Mouse (Mus musculus) liver, embryonic 14.5 days (tissue): ENCODE results near the gene Ywhag. TPM values are rescaled to one million over a fixed set of nuclear protein-coding genes. Genes with fewer than 3 reads are reported as not detected.

Experiments used
- ATAC-seq: fragments of 200-750 bp; cut with Nextera tagmentation; 2 replicates; pipeline ENCODE4 v1.8.0; 2017; ENCODE audit warnings: moderate number of reproducible peaks, mild to moderate bottlenecking, moderate library complexity; ENCODE audit not compliant: insufficient read depth
- DNase-seq, 3 experiments: peaks; one replicate each; pipeline ENCODE4 v3.0.0-alpha.2; 2012 to 2013; ENCODE audit warnings: low read depth in 3 of 3, low spot score in 3 of 3
- H3K27ac ChIP-seq: fragments of 300-500 bp; sonication (generic); 2 replicates; pipeline ENCODE4 v1.5.1; 2014; ENCODE audit warnings: moderate library complexity, mild to moderate bottlenecking, control low read depth, inconsistent platforms
- H3K27me3 ChIP-seq: fragments of 300-500 bp; sonication (generic); 2 replicates; pipeline ENCODE4 v1.6.1; 2014; ENCODE audit warnings: mild to moderate bottlenecking, low read length, moderate library complexity; ENCODE audit not compliant: control insufficient read depth, insufficient read depth
- H3K36me3 ChIP-seq: fragments of 300-500 bp; sonication (generic); replicated peaks from 2 replicates; pipeline ENCODE4 v1.6.1; 2014; ENCODE audit warnings: low read depth; ENCODE audit not compliant: control insufficient read depth, insufficient read depth
- H3K4me1 ChIP-seq, 2 experiments: fragments of 200-500 bp in 1 of 2; fragments of 300-500 bp in 1 of 2; sonication (generic) in 1 of 2; replicated peaks; 2 replicates each; pipeline ENCODE4 v1.6.1; 2012 to 2014; ENCODE audit warnings: antibody characterized with exemption in 1 of 2, inconsistent platforms in 1 of 2, low read length in 1 of 2; ENCODE audit not compliant: control insufficient read depth in 2 of 2, insufficient read depth in 2 of 2
- H3K4me2 ChIP-seq: fragments of 300-500 bp; sonication (generic); 2 replicates; pipeline ENCODE4 v1.6.1; 2014; ENCODE audit warnings: low read depth, mild to moderate bottlenecking, control low read depth, moderate library complexity
- H3K4me3 ChIP-seq, 2 experiments: fragments of 200-500 bp in 1 of 2; fragments of 300-500 bp in 1 of 2; sonication (generic) in 1 of 2; 2 replicates each; pipeline ENCODE4 v1.5.1; 2012 to 2014; ENCODE audit warnings: low read depth in 2 of 2, low read length in 2 of 2, mild to moderate bottlenecking in 2 of 2, control low read depth in 1 of 2, inconsistent platforms in 1 of 2, moderate library complexity in 1 of 2; ENCODE audit not compliant: insufficient read depth in 1 of 2
- H3K9ac ChIP-seq: fragments of 300-500 bp; sonication (generic); replicated peaks from 2 replicates; pipeline ENCODE4 v1.6.1; 2014; ENCODE audit warnings: mild to moderate bottlenecking, control low read depth, moderate library complexity
- H3K9me3 ChIP-seq: fragments of 300-500 bp; sonication (generic); 2 replicates; pipeline ENCODE4 v1.6.1; 2016; ENCODE audit warnings: low read length, mixed read lengths; ENCODE audit not compliant: control insufficient read depth
- CTCF ChIP-seq: IDR thresholded peaks from 2 replicates; pipeline ENCODE4 v1.5.1; 2016; ENCODE audit warnings: antibody characterized with exemption, low read depth, control low read depth
- EP300 ChIP-seq: IDR thresholded peaks from 2 replicates; pipeline ENCODE4 v1.6.1; 2016; ENCODE audit warnings: antibody characterized with exemption, low read depth
- WGBS: fragments of 180-500 bp; shearing (Covaris S2); extraction: QIAGEN DNeasy Blood & Tissue Kit; methylation state at CpG from one replicate; pipeline ENCODE4 v1.1.7; 2014; ENCODE audit not compliant: insufficient replicate concordance; 5-methylcytosine and 5-hydroxymethylcytosine counted together
- polyA plus RNA-seq, 2 experiments: library from polyadenylated mRNA; depleted of rRNA in 1 of 2; stranded (reverse) in 1 of 2; unstranded in 1 of 2; fragments of >200 nt; fragmentation: Nextera tagmentation in 1 of 2; extraction: Ambion mirVana in 1 of 2; gene quantifications; 2 replicates each; pipeline versions ENCODE4 v1.2.1 to v1.2.3; 2012 to 2014

The Ywhag gene
- polyA plus RNA-seq, 2 experiments = 25.9 to 26.3 TPM

DNA sequence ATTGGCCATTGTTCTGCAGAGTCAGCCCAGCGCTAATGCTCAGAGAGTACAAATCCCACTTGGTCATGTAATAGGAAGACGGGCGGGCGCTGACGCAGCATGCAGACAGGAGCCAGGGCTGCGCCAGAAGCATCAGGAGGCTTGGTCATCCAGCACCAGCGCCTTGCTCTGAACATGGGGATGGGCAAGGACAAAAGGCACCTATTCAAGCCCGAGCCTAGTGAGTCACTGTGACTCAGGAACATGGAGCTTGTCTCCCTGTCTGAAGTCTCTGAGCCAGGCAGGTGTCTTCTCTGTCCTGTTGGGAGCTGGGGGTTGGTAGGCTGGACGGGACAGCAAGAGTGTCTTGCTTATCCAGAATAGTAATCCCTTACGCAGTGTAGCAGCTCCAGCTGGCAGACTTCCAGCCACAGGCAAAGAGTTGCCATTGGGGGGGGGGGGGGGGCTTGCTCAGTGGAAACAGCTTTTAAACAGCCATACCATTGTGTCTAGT is 11.5 kb upstream of the Ywhag start:
- no peaks in the 10 kb centered on the region for H3K27me3 ChIP-seq
- H3K9ac ChIP-seq = no peak overlapping the region
- H3K9me3 ChIP-seq = no peaks in the 10 kb centered on the region
- ATAC-seq (no peak), DNase-seq (no peak)
- TF ChIP-seq EP300 (no peak), CTCF (no peak)
- no peak overlapping the region for H3K4me3 ChIP-seq
- H3K36me3 ChIP-seq = no peaks in the 10 kb centered on the region
- WGBS = 73% methylated on average over 10 of the region's 10 CpGs
- H3K27ac ChIP-seq = no peak overlapping the region
- peaks cover 5 to 9% of the 10 kb centered on the region in 2 experiments; a peak in 3 of 4 replicates for H3K4me1 ChIP-seq
- H3K4me2 ChIP-seq = no peak overlapping the region

- no peak overlapping the region for H3K4me2 ChIP-seq
- ATAC-seq (no peak), DNase-seq (no peak)
- TF ChIP-seq CTCF (no peak), EP300 (no peak)
- H3K4me3 ChIP-seq = no peak overlapping the region
- no peaks in the 10 kb centered on the region for H3K9me3 ChIP-seq
- no peak overlapping the region for H3K9ac ChIP-seq
- 0 out of 4 replicates have a peak, but pooled peaks cover 0 to 2% of the 10 kb centered on the region in 2 experiments for H3K4me1 ChIP-seq
- no peaks in the 10 kb centered on the region for H3K27me3 ChIP-seq
- no peaks in the 10 kb centered on the region for H3K36me3 ChIP-seq
- WGBS = 46% methylated on average over 6 of the region's 6 CpGs
- no peak overlapping the region for H3K27ac ChIP-seq
These were observed 8.3 kb upstream of the Ywhag start for GRCm38 (mm10) chr5:135942710-135943109.

- no peak overlapping the region for H3K4me3 ChIP-seq
- H3K36me3 ChIP-seq = no peaks in the 10 kb centered on the region
- ATAC-seq (no peak), DNase-seq (no peak)
- WGBS = 58% methylated on average over 5 of the region's 5 CpGs
- peaks cover 0 to 2% of the 10 kb centered on the region in 2 experiments; a peak in 1 of 4 replicates for H3K4me1 ChIP-seq
- H3K9ac ChIP-seq = no peak overlapping the region
- TF ChIP-seq CTCF = no peak
- no peak for TF ChIP-seq EP300
- H3K27ac ChIP-seq = no peak overlapping the region
- H3K9me3 ChIP-seq = no peaks in the 10 kb centered on the region
- no peaks in the 10 kb centered on the region for H3K27me3 ChIP-seq
- no peak overlapping the region for H3K4me2 ChIP-seq
These were observed 6.2 kb upstream of the Ywhag start for GRCm38 (mm10) chr5:135940587-135940986.

DNA sequence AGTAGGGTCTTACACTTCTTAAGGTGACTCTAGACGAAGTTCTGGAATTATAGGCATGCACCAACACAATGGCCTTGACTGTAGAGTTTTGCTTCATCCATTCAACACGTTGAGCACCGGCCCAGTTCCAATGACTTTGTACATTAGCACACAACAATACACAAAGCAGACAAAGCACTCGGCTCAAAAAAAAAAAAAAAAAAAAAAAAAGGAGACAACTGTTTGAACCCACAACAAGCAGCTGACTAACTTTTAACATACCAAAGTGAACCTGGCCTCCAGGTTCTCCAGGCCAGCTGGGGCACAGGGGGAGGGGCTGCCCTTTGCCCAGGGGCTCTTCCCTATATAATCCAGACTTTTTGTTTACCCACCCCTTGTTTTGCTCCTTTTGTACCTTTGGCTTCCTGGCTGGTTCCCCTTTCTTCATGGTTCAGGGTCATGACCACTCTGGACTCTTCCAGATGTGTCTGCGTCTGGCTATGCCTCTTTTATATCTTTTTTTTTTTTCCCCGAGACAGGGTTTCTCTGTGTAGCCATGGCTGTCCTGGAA is 1.3 kb upstream of the Ywhag start:
- 67% methylated on average over 6 of the region's 6 CpGs for whole genome bisulfite sequencing
- no peak for ATAC-seq
- H3K9ac ChIP-seq = no peak overlapping the region; the same call in 1 of the 2 replicates
- no peak overlapping the region for H3K4me3 ChIP-seq
- no peak overlapping the region; the same call in 1 of the 2 replicates for H3K27ac ChIP-seq
- no peaks in the 10 kb centered on the region for H3K27me3 ChIP-seq
- H3K4me2 ChIP-seq = peak overlapping the region; percentile 70
- H3K4me1 ChIP-seq = peaks cover 7 to 9% of the 10 kb centered on the region in 2 experiments
- TF ChIP-seq EP300 = no peak
- no peak for TF ChIP-seq CTCF
- H3K9me3 ChIP-seq = no peaks in the 10 kb centered on the region
- no peak for DNase-seq
- H3K36me3 ChIP-seq = peaks cover 17% of the 10 kb centered on the region

- Histone ChIP-seq H3K36me3 (peaks cover 23% of the 10 kb centered on the region), H3K4me2 (peak overlapping the region; percentile 70), H3K9ac (peak overlapping the region; percentile 74), H3K4me1 (peaks cover 7 to 9% of the 10 kb centered on the region in 2 experiments), H3K27me3 (no peaks in the 10 kb centered on the region), H3K9me3 (no peaks in the 10 kb centered on the region), H3K27ac (peak overlapping the region; percentile 92), H3K4me3 (peak overlapping the region; percentile 85 to 96)
- WGBS = 50% methylated on average over 7 of the region's 7 CpGs
- no peak for TF ChIP-seq CTCF
- TF ChIP-seq EP300 = no peak
- peak in 1 of 3 experiments; percentile 31 for DNase-seq
- ATAC-seq = peak; percentile 17
These were observed 734 bp upstream of the Ywhag start for GRCm38 (mm10) chr5:135935176-135935523.
